Mouse (Mus musculus) kidney, postnatal 36 days (tissue): ENCODE results near the gene Slc43a1.
"Not testable (repeated sequence)": the region's sequence is repeated elsewhere in the genome, so short reads cannot be mapped to it uniquely, and the experiment has no call there.

Experiments
- DNase-seq, 2 experiments: peaks; one replicate each; pipeline ENCODE4 v3.0.0; 2021 to 2022; ENCODE audit warnings: mixed read lengths in 2 of 2

Slc43a1 gene

DNA sequence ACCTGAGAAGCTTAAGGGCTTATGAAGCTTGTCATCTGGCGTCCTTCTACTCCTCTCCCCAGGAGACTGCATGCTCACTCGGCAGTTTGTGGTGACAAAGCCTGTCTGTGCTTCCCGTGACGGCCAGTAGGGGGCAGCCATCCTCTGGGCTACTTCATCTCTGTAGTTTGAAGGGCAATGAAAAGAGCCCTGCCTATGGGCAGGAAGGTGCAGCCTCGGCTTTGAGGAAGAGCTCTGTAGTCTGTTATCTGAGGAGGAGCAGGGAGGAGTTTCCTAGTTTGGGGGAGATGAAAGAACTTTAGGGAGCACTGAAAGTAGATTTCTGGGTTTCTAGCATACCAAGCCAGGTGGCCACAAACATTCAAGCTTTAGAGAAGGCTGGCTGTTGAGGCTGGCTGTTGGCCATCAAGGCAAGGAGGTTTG lies 29.9 kb downstream of the Slc43a1 start:
- DNase-seq: peak; percentile 68 to 86

DNA sequence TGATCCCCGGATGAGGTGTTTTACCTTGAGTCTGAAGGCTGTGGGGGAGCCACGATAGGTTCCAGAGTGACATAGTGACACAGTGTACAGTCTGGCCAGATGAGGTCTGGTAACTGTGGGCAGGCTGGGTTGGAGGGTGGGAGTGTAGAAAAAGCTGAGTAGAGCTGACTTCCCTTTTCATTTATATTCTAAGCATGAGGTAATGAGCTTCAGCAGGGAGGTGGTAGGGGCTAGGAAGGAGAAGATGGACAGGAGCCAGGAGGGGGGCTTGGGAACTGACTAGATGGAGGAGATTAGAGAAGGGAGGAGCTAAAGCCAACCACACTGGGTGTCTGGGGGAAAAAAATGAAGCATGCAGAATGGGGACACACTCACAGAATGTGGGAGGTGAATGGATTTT lies 30.3 kb downstream of the Slc43a1 start:
- no peak for DNase-seq

DNA sequence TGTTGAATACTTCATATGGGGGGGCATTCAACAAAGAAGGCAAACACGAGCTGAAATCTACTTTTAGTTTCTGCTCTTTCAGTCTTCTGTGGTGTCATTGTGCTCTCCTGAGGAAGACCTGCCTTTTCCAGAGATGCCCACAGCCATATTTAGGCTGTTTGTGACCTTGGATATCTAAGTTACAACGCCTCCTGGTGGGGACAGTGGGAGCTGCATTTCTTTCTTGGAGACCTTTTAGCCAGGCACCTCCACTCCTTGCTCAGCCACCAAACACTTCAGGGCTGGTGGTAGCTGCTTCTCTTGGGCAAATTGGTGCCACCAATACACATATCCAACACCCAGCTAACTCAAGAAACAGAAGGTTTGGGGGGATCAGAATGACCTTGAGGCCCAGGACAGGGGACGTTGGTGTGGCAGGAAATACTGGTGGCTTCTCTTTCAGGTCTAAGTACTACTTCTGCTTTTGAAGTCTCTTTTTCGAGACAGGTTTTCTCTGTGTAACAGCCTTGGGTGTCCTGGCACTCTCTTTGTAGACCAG lies 32.0 kb downstream of the Slc43a1 start:
- DNase-seq: peak in 1 of 2 experiments; percentile 38

DNA sequence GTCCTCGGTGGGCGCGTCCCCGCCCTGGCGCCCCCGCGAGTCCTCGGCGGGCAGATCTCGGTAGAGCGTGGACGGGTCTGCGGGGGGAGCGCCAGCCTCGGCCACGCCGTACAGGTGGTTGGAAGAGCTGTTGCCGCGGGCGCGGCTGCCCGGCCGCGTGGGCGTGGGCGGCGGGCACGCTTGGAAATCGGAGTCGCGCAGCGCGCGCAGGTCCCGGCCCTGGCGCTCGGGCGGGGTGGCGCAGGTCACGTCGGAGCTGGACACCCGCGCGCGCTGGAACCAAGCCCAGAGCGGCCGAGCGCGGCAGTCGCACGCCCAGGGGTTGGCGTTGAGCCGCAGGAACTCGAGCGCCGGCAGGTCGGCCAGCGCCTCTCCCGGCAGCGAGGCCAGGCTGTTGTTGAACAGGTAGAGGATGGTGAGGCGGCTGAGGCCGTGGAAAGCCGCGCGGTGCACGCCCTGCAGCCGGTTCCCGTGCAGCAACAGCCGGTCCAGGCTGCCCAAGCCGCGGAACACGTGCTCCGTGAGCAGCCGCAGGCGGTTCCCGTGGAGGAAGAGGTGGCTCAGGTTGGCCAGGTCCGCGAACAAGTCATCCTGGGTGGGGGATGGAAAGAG lies 33.6 kb downstream of the Slc43a1 start:
- peak; percentile 76 to 89 for DNase-seq

DNA sequence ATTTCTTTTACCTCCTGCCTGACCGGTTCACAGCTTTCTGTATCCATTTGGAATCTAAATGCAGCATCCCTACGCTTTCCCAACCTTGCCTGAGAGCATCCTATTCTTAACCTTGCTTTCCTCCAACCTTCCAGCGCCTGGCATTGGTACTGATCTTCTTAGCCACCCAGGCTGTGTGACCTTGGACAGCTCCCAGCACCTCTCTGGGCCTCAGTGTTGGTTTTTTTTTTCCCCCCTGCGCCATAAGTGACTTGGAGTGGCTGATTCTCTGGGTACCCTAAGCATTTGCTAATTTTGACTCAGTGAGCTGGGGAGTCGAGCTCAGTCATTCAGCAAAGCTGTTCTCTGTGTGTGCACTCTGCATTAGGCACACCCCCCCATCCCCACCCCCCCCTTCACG lies 37.2 kb downstream of the Slc43a1 start:
- DNase-seq: no peak

DNA sequence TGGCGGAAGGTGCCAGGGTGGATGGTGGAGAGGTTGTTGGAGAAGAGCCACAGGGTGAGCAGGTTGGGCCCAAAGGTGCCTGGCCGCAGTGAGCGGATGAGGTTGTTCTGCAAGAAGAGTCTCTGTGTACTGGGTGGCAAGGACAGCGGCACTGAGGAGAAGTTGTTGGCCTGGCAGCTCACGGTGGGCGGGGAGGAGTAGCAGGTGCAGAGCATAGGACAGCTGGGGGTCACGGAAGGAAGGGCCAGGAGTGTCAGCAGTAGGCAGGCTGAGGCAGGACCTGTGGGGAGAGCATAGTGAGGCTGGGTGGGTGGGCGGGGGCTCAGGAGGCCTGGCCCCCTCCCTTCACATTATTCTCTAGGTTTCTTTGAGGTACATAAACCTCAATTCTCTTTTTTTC lies 41.9 kb downstream of the Slc43a1 start:
- no peak for DNase-seq

DNA sequence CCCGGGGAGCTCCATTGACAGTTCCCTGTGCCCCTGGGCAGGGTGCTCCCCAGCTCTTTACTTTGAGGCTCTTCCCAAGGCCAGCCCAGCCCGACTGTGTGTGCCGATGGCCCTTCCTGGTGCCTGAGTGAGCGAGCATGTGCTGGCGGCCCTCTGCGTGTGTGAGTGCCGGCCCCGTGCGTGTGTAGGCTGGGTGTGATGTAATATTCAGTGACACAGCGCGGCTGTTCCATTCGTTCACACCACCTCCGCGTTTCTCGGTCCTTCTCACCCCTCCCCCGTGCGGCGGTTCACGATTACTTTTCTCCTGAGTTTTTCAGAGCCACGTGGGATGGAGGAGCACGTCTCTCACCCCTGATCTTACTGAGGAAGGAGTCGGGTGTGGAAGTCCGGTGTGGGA lies 44.0 kb downstream of the Slc43a1 start:
- peak in 1 of 2 experiments; percentile 20 for DNase-seq

DNA sequence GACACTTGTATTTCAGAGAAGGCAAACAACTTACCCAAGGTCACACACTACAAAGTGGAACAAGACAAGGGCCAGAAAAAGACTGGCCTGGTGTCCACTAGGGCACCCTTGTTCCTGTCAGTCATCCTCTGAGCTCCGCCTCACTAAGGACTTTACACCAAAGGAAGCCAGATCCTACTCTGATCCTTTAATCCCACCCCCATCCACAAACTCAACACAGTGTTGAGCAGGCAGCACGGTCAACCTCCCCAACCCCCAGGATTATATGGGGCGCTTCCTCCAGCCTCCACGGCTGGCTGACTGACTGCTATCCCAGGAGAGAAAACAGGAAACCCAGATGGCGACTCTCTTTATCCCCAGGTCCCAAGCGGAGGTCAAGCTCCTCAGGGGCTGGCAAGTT lies 44.4 kb downstream of the Slc43a1 start:
- DNase-seq: no peak

DNA sequence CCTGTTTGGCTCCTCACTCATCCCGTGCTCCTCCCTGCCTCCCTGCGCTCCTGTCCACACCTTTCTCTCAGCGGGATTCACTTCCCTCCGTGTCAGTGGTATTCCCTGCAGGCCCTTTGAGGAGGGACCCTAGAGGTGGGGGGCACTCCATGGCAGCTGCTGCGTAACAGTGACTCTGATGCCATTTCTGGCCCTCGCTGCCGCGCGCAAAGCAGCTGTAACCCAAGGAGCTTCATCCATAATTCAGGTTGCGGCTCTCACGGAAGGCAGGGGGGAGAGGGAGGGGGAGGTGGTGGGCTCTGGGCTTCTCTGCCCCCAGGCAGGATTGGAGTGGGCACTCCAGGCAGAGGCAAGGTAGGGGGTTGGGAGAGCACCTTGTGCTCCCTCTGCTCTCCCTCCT lies 44.9 kb downstream of the Slc43a1 start:
- no peak for DNase-seq

DNA sequence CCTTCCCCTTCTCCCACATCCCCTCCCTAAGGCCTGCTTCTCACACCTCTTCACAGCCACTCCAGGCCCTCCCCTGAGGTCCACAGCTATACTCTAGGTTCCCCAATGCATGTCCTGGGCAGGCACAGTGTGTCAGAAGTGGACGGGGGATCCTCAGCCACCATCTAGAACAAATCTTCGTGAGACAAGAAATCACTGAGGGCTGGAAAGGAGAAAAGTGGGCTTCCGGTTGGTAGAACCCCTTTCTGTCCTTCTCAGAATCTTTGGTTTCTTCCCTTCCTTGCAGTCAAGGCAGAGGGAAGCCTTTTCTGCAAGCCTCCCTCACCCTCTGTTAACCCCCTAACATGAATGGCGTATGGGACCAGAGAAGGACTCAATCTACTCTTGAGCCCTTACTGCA lies 45.3 kb downstream of the Slc43a1 start:
- DNase-seq: no peak

DNA sequence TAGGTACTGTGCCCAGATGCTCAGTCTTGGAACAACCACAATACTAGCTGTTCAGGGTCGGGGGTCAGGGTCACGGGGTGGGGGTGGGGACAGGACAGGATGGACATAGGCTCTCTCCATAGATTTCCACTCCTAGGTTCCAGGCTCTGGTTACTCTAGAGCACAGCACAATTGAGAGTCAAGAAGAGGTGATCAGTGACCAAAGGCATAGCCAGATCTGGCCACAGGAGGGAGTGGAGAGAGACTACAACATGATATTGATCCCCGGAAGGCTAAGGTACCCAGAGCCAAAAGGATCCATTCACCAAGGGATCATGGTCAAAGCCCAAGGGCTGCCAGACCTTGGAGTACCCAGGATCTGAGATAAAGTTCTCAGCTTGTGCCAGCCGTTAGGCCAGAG lies 46.0 kb downstream of the Slc43a1 start:
- DNase-seq: no peak

DNA sequence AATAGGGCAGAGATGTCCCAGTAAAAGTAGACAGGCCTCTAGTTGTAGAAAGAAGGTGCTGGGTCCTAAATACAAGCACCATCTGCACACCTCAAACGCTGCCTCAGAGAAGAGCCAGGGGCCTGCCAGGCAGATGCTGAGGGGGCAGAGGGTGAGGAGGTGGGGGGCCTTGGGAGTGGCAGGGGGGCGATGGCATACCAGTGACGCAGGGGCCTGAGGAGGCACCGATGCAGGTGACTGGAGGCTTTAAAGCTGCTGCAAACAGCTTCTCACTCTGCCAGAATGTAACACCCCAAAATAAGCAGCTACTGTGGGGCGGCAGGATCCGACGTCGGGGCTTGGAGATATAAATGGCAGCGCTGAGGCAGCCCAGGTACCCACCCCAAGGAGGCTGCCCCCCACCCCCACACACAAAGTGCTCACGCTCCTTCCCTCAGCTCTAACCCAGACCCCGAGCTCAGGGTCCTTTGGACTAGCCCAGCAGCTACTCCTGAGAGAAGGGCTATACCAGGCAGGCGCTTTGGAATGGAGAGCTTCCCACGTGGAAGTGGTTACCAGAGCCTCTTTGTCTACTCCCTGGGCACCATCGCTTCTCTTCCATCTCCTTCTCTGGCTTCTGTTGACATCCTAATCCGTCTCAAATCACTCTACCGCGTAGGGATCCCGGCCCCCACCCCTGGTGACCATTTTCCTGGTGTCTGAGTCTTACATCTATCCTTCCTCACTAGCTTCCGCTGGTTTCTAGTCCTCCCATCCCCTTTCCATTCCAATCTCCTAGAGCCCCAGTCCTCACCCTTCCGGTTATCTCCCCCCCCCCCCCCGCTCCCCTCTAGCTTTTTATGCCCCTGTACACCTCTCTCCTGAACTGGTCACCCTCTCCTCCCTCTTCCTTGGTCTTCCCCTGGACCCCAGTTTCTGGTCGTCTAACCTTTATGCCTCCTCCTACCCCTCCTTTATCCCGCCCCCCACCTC lies 46.7 kb downstream of the Slc43a1 start:
- DNase-seq: no peak

DNA sequence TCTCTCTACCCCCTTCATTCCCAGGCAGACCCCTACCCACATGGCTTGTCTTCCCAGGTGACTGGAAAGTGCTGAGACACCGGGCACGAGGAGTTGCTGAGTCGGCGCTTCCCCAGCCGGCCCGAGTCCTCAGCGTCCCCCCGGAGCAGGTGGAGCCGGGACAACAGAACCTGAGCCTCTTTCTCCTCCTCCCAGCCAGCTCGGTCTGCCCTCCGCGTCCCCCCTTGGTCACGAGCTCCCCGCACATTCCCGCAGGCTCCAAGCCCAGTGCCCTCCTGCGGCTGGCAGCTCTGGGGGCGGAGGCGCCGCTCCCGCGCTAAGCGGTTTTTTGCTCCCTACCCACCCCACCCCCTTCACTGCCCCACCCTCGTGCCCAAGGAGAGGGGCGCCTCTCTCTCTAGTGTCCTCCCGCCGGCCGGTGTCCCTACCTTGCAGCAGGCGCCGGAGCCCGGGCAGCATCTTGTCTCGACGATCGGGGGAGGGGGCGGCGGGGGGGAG lies 47.6 kb downstream of the Slc43a1 start, which contains the start of gene Rtn4rl2:
TSS of gene Rtn4rl2 (minus strand) at position 477 of the 498 bp plus-strand sequence.
- peak in 1 of 2 experiments; percentile 20 for DNase-seq

DNA sequence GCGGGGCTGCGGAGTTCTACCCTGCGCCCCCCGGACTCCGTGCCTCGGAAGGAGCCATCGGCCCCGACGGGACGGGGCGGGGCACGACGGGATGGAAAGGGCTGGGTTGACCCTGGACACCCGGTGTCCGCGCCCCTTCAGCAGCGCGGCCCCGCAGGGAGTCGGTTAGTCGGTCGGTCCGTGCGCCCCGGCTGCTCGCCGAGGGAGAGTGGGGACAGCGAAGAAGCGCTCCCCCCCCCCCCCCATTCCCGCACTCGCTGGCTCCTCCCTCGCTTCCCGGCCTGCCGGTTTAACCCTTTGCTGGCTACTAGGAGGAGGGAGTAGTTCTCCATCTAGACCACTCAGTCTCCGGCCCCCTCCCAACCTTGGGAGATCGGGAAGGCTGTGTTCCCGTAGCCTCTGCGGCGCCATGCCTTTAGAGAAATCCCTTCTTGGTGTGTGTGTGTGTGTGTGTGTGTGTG lies 48.2 kb downstream of the Slc43a1 start:
- peak in 1 of 2 experiments; percentile 36 for DNase-seq

DNA sequence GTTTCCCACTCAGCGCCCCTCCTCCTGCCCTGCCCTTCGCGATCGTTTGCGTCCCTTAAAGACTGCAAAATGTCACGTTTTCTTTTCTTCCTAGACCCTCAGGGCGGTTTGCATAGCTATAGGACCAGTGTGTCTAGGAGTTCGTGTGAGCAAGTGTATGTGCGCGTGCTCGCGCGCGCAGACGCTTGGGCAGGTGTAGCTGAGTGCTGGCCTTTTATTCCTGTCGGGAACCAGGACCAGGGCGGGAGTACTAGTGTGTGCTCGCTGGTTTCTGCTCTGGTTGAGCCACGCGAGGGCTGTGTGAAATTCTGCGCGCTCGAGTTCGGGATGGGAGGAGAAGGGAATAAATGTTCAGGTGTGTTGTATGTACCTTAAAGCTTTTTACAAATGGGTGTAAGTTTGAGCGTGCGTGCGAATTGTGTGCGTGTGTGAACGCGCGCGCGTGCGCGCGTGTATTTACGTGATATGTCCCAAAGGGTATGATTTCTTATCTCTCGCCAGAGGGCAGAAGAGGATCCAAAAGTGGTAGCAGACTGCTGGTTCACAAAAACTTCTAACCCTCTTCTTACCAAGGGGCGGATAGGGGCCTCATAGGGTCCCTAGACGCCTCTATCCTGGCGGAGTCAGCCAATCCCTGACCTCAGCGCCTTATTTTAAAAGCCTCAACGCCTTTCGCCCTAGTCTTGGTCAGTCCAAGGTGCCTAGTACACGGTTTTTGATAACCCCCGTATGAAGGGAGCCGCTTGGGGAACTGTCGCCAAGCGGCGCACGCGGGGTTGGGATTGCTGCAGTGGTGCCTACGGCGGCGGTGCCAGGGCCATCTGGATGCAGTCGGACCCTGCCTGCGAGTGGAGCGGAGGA lies 49.0 kb downstream of the Slc43a1 start:
- DNase-seq: peak; percentile 50 to 60

DNA sequence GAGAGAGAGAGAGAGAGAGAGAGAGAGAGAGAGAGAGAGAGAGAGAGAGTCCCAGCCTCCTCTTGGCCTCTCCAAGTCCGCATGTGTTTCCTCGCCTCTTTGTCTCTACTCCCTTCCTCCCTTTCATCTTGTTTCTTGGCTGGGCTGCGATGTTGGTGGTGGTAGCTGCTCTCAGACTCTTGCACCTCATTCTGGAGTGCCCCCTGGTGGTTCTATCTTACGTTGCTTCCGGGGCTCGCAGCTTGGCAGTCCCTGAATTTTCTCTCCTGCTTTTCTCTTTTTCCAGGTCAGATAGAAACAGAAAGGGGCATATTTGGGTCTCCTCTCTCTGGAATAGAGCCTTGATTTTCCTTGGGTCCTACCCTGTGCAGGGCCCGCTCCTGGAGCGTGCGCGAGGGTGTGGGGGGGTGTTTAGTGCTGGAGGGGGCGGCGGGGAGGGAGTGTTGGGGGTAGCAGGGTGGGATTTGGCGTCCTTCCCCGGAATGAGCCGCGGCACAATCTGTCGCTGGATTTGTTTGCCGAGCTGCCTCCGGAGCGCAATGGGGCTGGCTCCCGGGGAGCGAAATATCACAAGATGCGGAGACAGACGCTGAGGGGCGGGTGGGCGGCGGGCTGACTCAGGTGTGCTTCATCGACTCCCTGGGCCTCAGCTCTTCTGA lies 50.1 kb downstream of the Slc43a1 start:
- DNase-seq: peak; percentile 83 to 88

DNA sequence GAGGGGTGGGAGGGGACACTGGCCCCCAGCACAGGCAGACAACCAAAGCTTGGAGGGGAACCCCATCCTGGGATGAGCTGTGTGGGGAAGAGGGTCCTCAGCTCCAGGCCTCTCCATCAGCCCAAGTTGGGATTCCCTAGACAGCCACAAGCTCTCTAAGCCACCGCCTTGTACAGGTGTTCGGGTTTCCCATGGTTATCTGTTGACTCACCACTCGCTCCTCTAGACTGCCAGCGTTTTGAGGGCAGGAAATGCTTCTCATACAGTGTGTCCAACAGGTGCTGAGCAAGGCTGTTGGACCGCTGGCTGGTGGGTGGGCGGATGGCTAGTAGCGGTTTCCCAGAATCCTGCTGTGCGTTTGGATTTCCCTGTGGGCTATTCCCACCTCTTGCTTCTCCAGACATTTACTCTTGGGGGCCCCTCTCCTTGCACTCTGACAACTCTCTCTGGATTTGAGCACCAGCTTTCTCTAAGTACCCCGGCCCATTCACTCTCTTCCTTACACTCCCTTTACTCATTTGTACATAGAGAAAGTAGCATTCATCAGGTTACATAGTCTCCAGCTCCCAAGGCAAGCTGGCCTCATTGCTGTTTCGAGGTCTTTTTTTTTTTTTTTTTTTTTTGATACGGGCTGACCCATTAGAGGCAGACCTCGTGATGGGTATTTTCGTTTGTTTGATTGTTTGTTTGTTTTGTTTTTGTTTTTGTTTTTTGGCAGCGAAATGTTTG lies 50.8 kb downstream of the Slc43a1 start:
- no peak for DNase-seq

DNA sequence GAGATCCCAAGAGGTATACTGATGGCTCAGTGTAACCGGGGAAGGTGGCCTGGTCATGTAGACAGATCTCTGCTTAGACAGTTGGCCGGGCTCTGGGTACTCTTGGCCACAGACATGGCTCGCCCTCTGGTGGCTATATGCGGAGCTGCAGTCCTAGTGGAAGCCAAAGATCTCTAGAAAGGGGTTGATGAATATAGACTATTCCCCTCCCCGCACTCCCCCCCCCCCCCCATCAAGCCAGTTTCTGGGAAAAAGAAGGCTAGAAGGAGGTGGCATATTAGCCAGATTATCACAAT lies 51.3 kb downstream of the Slc43a1 start:
- peak; percentile 87 to 91 for DNase-seq

DNA sequence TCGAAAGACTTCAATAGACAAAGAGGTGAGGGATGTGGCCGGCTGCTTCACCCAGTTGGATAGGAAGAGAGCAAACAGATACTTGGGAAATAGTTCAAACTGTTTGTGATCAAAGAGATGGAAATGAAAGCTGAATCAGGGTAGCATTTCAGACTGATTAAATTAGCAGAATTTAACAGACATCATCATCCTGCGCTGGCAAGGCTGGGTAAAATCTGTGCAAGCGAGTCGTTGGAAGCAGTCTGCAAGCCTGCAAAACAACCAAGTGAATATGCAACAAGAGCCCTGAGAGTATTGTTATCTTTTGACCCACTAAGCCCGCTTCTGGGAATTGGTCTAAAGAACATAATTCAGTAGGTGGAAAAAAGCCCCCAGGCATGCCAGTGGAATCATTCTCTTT lies 54.7 kb downstream of the Slc43a1 start:
- DNase-seq: no peak

DNA sequence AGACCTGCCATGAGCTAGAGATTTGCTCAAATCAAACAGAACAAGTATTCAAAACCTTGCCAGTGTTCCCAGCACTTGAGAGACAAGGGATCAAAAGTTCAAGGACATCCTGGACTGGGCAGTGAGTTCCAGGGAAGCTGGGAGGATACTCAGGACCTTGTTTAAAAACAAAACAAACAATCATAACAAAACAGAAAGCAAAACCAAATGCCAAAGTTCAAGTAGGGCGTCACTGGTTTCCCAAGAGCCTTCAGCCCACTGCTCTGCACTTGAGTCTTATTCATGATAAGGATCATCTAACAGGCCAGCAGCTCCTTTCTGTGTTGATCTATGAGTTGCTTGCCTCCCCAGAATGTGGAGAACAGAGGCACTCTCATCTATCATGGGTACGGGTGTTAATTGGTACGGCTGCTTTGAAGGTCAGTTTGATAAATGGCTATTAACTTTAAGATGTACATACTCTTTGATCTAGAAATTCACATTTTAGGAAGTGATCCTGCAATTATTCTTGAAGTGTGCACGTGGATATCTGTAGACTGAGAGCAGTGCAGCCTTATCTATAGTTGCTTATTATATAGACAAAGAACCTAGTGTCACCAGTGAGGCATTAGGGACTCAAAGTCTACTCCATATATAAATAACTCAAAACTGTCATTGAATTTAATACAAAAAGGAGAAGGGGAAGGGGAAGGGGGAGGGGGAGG lies 57.0 kb downstream of the Slc43a1 start:
- DNase-seq: no peak

DNA sequence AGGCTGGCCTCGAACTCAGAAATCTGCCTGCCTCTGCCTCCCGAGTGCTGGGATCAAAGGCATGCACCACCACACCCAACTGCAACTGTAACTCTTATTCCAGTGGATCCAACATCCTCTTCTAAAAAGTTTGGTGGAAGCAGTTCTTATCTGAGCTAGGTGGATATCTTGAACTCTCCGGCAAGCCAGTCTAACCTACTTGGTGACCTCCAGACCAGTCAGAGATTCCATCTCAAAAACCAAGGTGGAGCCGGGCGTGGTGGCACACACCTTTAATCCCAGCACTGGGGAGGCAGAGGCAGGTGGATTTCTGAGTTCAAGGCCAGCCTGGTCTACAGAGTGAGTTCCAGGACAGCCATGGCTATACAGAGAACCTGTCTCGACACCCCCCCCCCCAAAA lies 58.0 kb downstream of the Slc43a1 start:
- DNase-seq: not testable (repeated sequence)
